Mouse (Mus musculus): ENCODE results near the gene Scamp2.

Scamp2 gene

DNA sequence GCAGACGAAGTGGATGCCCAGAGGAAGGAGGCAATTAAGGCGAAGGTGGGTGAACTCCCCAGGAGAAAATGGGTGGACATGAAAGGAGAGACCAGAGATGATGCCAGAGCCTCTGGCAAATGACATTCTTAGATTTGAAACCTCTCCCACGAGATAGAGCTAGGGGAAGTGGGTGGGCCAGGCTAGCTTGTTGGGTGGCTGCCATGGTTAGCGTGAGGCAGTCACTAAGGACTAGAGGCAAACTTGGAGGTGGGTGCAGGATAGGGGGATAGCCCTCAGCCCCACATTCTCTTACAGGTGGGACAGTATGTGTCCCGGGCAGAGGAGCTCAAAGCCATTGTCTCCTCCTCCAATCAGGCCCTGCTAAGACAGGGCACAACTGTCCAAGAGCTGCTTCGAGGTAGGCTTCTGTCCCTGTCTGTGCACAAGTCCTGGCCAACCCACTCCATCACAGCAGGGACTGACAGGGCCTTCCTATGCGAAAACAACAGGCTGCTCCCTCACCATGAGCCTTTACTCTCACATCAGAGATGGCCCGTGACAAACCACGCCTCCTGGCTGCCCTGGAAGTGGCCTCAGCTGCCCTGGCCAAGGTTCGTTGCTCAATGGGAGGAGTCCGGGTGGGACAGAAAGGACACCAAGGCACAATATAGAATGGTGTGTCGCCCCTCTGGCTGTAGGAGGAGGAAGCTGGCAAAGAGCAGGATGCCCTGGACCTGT, 32.9 kb downstream of the Scamp2 start:
- no peak for DNase-seq (ENCODE audit: low read depth in 1 of 2, low spot score in 2 of 2)

DNA sequence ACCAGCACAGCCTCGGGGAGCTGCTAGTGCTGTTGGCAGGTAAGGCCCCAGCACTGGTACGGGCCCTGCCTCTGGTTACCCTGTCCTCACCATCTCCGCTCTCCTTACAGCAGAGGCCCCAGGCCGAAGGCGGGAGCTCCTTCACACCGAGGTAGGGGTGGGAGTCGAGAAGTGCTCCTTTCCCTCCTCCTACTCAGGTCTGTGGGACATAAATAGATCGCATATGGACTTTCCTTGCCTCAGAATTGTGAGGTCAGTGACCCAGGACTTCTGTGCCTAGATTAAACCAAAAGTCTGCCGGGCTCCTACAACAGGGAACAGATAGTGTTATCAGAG, 33.4 kb downstream of the Scamp2 start:
- DNase-seq (ENCODE audit: low read depth in 1 of 2, low spot score in 2 of 2), result no peak

DNA sequence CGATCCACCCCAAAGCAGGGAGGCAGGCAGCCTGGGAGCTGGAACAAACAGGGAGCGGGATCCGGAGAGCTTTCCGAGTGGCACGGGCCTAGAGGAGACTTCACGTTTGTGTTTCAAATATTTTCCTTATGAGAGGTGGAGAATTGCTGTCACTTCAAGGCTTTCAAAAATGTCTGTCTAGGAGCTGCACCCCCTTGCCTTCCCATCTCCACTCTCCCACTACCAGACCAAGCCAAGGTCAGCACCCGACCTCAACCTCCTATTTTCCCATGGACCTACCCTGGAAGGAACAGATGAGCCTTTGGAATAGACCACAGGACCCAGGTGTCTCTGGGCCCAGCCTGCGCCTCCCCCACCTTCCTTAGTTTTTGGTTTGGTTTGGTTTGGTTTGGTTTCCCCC, 36.5 kb downstream of the Scamp2 start:
- DNase-seq (ENCODE audit: low read depth in 1 of 2, low spot score in 2 of 2), result no peak

DNA sequence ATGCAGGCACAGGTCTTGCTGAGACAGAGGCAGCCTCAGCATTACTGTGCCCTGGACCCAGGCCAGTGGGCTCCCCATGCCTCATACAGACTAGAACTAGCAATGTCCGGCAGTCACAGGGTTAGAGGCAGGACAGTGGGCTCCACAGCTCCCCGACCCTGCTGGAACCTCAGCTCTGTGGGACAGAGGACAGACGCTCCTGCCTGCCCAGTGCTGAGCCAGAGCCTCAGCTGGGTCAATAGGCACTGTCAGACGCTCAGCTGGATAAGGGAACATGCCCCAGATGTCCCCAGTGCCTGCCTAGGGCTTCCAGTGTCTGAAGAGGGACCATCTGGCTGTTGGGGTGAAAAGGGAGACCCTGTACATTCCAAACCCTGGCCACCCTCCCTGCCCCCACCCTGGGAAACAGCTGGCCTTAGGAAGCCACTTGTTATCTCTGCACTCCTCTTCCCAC, 37.2 kb downstream of the Scamp2 start:
- no peak for DNase-seq (ENCODE audit: low read depth in 1 of 2, low spot score in 2 of 2)

DNA sequence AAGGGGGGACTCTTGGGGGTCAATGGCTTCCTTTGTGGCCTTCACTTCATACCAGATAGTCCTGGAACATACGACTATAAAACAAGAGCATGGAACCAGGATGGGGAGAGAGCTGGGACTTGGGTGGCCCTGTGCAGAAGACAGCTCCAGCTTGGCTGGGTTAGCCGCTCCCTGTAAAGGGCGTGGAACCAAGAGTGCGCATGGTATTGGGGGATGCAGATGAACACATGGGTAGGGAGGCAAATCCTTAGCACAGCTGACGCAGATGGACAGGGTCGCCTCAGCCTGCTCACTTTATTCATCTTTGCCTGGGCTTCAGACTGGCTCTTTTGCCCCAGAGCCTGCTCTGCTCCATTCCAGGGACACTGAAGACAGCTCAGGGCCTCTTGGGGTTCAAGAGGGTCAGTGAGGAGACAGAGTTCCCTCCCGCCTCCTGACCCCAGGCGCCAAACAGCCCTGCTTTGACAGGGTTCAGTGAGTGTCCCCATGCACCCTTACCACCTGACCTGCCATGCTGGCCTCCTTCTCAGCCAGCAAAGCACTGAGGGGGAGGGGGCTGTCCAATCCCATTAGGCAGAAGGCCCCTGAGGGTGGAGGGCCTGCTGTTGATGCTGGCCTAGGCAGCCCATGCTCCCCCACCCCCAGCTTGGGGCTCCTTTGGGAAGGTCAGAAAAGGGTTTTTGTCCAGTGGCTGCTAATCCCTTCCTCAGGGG, 38.3 kb downstream of the Scamp2 start:
- DNase-seq (ENCODE audit: low read depth in 1 of 2, low spot score in 2 of 2), result no peak

DNA sequence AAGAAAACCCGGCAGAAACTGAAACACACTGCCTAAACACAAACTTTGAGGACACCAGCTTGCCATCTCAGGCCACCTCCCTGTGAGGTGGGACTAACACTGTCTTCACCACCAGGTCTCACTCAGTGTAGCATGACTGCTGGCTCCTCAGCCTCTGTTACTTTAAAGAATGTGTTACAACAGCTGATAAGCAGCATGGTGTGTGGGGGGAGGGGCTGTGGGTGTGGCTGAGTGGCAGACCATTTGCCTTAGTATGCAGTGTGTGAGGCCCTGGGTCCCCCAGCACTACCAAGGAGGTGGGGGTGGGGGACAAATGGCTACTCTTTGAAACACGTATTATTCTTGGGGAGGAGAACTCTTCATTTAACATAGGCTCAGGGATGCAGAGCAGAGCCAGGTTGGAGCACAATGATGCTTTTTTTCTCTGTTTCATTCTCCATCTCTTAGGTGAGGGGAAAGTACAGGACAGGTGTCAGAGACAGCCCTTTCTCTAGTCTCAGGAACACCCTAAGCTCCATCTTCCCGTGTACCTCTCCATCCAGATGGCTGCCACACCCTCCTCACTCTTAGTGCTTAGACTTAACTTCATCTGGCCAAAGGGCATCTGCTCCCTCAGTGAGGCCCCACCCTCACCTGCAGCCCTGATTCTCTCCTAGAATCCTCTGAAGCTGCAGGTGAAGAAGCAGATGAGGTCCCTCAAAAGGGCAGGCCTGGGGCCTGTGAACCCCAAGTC, 40.0 kb downstream of the Scamp2 start:
- no peak for DNase-seq (ENCODE audit: low read depth in 1 of 2, low spot score in 2 of 2)

DNA sequence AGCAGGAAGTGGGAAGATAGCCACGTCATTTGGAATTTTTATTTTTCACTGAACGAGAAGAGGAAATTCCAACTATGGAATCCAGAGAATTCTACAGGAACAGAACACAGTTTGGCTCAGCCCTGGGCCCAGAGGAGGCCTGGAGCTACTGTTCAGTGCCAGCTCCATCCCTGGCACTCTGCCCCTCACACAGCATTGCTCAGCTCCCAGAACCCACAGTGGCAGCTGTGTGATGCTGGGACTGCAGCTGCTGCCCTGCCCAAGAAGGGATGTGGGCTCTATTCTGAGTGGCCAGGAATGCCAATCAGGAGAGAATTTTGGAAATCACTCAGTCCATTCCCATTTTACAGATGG, 40.6 kb downstream of the Scamp2 start:
- DNase-seq (ENCODE audit: low read depth in 1 of 2, low spot score in 2 of 2), result no peak

DNA sequence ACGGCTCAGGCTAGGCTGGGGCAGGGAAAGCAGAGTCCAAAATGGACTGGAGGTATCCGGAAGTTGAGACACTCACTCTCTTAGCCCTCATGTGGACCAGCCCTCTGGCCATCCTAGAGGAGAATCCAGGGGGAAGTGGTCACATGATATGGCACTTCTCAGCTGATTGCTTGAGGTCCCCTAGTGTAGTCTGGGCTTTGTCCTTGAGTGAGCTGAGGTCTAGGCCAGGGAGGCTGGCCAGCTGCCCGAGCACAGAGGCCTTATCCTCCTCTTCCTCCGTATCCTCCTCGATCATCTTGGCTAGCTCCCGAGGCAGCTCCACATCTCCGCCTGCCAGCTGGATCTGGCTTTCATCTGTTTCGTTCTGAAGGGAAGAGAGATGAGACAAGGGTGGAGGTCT, 41.4 kb downstream of the Scamp2 start:
- no peak for DNase-seq (ENCODE audit: low read depth in 1 of 2, low spot score in 2 of 2)

DNA sequence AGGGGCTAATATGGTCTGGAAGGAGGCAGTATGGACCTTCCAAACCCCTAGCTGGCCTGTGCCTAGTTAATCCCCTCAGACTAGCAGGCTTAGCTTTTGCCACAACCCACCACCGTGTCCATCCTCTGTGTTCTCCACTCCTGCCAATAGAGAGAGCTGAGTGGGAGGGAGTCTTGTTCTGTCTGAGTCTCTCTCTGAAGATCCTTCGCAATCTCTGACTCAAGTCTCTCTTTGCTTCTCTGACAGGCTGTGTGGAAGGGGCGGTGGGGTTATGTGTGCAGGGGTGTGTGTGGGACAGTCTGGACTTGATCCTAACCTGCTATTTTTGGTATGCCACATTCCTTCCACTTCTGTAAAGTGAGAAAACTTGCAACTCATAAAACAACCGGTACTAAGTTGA, 44.1 kb downstream of the Scamp2 start:
- DNase-seq (ENCODE audit: low read depth in 1 of 2, low spot score in 2 of 2), result no peak

DNA sequence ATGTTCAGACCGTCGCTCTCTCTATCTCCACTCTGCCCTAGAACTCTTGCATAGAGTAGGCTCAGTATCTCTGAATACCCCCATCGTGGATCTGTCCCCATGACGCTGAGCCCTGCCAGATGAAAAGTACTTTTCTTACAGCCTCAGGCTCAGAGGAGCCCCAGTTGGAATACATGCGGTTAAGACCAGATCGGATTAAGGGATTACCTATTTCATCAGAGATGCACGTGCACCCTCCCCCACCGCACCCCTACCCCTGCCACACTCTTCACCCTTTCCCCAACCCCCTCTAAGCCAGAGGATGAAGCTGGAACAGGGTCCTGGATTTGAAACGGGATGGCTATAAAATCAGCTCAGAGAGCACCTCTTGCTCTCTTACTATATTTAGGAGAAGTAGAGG, 44.8 kb downstream of the Scamp2 start:
- DNase-seq (ENCODE audit: low read depth in 1 of 2, low spot score in 2 of 2), result no peak

DNA sequence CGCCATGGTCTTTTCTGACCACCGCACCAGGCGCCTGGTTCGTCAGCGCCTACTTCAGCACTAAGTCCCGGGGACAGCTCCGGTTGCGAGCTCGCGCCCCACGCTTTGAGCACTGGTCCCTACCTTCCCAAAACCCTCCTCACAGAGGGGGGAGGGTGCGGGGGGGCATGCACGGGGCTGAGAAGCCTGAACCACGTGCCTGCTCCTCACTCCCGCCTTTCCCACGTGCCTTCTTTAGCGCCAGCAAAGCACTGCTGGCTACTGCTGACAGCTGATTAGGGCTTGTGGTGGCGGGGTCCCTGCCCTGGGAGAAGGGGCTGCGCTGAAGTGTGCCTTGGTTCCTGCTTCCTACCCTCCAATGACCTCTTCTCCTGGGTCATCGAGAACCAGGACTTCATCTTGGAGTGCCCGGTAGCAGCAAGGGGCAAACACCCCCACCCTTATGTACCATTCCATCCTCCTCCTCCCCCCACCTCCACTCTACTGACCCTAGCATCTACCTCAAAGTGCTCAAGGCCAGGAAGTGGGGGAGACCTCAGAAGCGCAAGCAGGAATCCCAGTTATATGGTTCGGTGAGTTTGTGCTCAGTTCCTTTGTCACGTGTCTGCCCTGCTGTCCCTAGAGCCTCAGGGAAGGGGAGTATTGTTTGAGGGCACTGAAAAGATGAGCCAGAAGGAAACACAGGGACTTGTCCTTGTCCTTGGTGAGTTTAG, 45.6 kb downstream of the Scamp2 start, which contains the start of gene Cplx3:
Gene Cplx3, minus strand, starts transcription at position 143 of the 713 bp plus-strand sequence.
- DNase-seq (ENCODE audit: low read depth in 1 of 2, low spot score in 2 of 2), result no peak

DNA sequence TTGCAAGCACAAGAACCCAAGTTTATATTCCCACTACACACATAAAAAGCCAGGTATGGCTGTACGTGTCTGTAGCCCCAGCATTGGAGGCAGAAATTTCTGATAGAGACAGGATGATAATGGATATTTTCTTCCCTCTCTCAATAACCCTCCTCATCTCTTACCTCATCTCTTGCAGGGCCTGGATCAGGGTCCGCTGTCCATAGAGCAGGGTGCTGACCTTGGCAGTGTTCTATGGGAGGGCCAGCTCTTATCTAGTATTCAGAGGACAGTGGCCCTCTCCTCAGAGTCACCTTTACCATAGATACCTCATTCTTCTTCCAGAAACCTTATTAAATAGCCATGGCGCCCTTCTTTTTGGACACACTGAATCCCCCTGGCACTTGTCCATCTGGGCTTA, 49.1 kb downstream of the Scamp2 start:
- no peak for DNase-seq (ENCODE audit: low read depth in 1 of 2, low spot score in 2 of 2)

DNA sequence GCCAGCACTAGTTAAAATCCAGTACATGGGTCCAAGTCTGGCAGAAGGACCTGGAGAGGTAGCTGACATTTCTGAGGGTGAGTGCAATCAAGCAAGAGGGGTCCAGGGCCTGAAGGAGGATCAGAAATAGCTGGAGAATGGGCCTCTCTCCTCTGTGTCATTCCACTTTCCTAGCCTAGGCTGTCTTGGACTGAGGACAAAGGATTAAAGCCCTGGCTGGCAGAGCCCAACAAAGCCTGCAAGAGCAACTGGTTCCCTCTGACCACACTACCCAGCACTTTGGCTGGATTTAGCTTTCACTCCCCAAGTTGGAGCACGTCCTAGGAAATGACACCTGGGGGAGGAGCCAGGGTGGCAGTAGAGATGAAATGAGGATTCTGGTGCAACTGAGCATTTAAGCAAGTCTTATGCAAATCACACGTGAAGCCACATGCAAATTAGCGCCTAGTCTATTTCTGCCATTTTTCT, 49.6 kb downstream of the Scamp2 start:
- no peak for DNase-seq (ENCODE audit: low read depth in 1 of 2, low spot score in 2 of 2)

DNA sequence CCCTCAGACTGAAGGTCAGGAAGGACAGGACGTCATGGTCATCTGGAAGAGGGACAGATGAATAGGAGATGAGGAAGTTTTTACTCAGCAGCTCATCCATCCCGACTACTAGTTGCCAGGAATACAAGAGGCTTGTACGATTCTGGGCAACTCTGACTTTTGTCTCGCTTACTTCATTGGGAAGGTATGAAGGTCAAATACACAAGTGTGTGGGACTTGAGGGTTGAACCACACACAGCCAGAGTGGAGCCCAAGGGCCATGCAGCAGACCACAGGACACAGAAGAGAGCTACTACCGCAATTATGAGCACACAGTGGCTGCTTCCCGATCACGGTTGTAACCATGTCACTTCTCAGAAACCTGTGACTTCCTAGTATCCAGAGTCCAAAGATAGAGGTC, 51.8 kb downstream of the Scamp2 start:
- DNase-seq (ENCODE audit: low read depth in 1 of 2, low spot score in 2 of 2), result no peak

DNA sequence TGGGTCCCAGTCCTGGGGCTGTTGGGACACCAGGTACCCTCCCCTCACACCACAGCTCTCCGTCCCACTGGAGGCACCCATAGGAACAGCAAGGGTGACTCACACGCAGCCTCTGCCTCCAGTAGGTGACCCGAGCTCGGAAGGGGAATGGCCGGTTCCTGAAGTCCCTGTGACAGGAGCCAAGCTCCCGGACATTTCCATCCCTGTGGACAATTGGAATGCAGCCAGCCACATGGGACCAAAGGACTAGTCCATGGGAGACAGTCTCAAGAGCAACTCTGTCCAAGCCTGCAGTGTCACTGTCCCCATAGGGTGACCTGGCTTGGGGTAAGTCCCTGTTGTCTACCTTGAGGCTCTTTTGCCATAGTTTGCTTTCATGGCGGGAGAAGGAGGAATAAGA, 53.2 kb downstream of the Scamp2 start:
- DNase-seq (ENCODE audit: low read depth in 1 of 2, low spot score in 2 of 2), result no peak

DNA sequence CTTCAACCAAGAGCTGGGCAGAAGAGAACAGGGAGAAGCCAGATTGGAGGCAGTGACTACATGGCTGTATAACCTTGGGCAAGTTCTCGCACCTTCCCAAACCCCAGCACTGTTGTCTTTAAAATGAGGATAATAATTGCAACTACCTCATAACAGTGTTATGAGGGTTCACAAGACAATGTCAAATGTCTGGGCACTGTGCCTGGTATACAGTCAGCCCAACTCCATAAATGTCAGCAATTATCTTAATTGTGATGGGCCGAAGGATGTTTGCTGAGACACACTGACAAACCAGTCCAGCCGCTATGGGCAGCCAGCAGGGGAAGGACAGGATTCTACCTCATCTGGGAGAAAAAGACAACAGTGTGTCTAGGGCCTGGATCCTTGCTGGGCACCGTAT, 54.0 kb downstream of the Scamp2 start:
- DNase-seq (ENCODE audit: low read depth in 1 of 2, low spot score in 2 of 2), result no peak

DNA sequence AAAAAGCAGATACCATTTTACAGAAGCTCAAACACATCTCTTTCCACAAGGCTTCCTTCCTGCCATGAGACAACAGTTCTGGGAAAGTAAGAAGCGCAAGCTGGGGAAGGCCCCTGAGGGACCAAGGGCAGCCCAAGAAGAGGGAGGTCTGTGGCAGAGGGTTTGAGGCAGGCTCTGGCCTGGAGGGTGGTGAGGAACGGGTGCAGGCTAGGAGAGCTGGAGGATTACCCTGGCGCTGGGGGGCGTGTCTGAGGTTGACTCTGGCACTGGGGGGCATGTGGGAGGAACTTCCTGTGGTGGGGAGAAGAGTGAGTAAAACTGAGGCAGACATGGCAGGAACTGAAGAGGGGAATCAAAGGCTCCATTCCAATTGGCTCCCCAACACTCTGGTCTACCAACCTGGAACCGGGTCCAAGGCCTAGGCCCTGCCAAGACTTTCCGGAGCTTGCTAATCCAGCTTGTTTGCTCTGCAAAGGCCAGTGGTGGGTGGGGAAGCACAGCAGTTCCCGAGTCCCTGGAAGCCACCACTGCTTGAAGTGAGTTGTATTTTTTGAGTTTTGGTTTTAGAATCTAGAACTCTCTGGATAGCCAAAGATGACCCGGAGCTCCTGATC, 56.9 kb downstream of the Scamp2 start:
- no peak for DNase-seq (ENCODE audit: low read depth in 1 of 2, low spot score in 2 of 2)

DNA sequence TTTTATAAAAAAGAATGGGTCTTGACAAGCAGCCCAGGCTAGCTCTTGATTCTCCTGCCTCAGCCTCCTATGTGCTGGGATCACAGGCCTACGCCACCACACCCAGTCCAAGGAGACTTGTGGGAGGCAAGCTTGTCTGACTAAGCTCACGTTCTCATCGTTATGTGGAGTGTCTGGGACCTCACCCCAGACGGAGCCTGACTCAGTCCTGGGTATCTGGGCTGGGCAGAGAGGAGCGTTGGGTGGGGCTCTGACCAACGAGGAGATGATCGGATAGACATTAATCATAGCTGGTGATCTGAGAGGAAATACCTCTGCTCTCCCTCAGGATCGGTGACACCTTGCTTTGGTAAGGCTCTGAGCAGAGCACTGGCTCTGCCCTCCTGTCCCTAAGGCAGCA, 58.1 kb downstream of the Scamp2 start:
- DNase-seq (ENCODE audit: low read depth in 1 of 2, low spot score in 2 of 2), result no peak

DNA sequence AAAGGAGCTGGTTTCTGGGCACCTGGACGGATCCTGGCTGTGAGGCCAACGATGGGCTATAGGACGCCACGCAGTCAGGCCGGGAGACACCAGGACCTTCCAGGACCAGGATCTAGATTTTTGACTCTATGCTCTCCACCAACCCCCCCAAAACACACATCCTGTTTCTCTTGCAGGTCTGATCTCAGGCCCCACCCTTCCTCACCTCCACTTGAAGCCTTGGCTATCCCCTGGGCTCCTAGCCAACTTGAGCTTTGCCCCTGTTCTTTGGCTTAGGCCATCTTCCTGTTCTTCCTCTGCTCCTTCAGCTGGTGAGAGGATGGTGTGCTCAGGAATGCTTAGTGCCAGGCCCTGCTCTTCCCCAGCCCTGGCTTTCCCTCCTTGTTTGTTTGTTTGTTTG, 59.9 kb downstream of the Scamp2 start, which contains the start of gene Lman1l:
Gene Lman1l, minus strand, starts transcription at position 101 of the 400 bp plus-strand sequence.
- DNase-seq (ENCODE audit: low read depth in 1 of 2, low spot score in 2 of 2), result no peak

DNA sequence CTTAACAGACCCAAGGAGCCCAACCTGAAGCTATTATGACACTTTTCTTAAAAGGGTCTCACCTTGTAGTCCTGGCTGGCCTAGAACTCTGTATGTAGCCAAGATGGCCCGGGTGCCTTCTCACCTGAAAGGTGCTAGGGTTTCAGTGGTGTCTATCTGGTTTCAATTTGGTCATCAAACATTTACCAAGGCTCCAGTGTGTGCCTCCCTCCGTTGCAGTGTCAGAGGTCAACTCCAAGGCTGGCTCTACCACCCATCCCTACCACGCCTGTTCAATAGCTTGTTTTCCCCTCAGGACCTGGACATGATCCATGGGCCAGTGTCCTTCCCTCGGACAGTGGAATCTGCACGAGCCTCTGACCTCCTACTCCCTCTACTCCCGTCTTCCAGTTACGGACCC, 63.6 kb downstream of the Scamp2 start:
- DNase-seq (ENCODE audit: low read depth in 1 of 2, low spot score in 2 of 2), result no peak
